Mouse (Mus musculus): Measurements from ENCODE around the gene Slc25a51.

DNA sequence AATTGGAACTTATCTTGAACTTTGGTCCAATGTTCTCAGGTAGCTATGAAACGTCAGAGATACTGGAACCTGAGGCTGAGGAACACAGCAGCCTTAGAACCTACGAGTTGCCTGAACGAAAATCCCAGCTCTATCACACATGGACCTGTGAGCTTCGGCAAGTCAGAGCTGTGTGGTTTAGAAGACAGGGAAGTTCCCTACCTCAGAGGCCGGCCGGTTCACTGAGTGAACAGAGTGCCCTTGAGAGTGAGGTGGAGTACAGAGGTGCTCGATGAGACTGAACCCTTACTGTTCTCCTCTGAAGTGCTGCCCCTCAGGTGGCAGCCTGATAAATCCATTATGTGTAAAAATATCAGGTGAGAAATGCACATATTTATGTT, 5.1 kb downstream of the Slc25a51 start:
- TF ChIP-seq TCF12 (IDR thresholded peaks at IDR 0.05; ENCODE audit: low read depth, low read length), result no peak
- TF ChIP-seq ELF1 (IDR thresholded peaks at IDR 0.05; ENCODE audit: low read depth, low read length), result no peak
- no peak for TF ChIP-seq E2F4 (IDR thresholded peaks at IDR 0.05; ENCODE audit: borderline replicate concordance, low read depth, low read length)
- no peak for TF ChIP-seq POLR2AphosphoS5 (IDR thresholded peaks at IDR 0.05; ENCODE audit: borderline replicate concordance, low read depth, low read length)
- TF ChIP-seq CTCF (IDR thresholded peaks at IDR 0.05 in 2 of 3, conservative IDR thresholded peaks at IDR 0.05 in 1 of 3; ENCODE audit: control insufficient read depth in 1 of 3, insufficient read depth in 1 of 3, low read depth in 2 of 3, low read length in 3 of 3, poor library complexity in 1 of 3, severe bottlenecking in 1 of 3), result no peak
- no peak for TF ChIP-seq POLR2AphosphoS2 (IDR thresholded peaks at IDR 0.05; ENCODE audit: low read length)
- no peak for TF ChIP-seq CHD2 (IDR thresholded peaks at IDR 0.05; ENCODE audit: low read length)
- TF ChIP-seq MYC (IDR thresholded peaks at IDR 0.05; ENCODE audit: low read depth, low read length), result no peak
- no peak for TF ChIP-seq GATA1 (IDR thresholded peaks at IDR 0.05; ENCODE audit: low read depth, low read length)

Measured in MEL (cell line).